Mouse (Mus musculus): ENCODE data around the gene Lmf1. TPM values are rescaled to one million over a fixed set of nuclear protein-coding genes. Genes with fewer than 3 reads are reported as not detected.

Gene Lmf1
- total RNA-seq, 2 experiments from 2014 or later, result 9.7 to 14.9 TPM

- peak; percentile 41 for TF ChIP-seq CTCF (IDR thresholded peaks at IDR 0.05)
- DNase-seq, result no peak
- intact Hi-C loops (cut with DNase I), result no loop called here
- Histone ChIP-seq H3K27ac (no peak overlapping the region), H3K4me3 (no peak overlapping the region)
Observed at GRCm38 (mm10) chr17:25590985-25591384, 12.1 kb downstream of the Lmf1 start.

- H3K27ac ChIP-seq, result peak overlapping the region; percentile 82
- peak; percentile 91 for DNase-seq
- TF ChIP-seq CTCF (IDR thresholded peaks at IDR 0.05), result no peak
- intact Hi-C loops (cut with DNase I), result no loop called here
- no peak overlapping the region for H3K4me3 ChIP-seq
Observed at GRCm38 (mm10) chr17:25592336-25592735, 13.5 kb downstream of the Lmf1 start.

GRCm38 (mm10) chr17:25593411-25594261 is 14.8 kb downstream of the Lmf1 start:
- H3K27ac ChIP-seq, result peak overlapping the region; percentile 82; the same call in 1 of the 2 replicates
- DNase-seq, result no peak
- no peak overlapping the region for H3K4me3 ChIP-seq
- intact Hi-C loops (cut with DNase I), result no loop called here
- TF ChIP-seq CTCF (IDR thresholded peaks at IDR 0.05), result no peak

GRCm38 (mm10) chr17:25595495-25595894 is 16.6 kb downstream of the Lmf1 start:
- Histone ChIP-seq H3K27ac (no peak overlapping the region), H3K4me3 (no peak overlapping the region)
- peak; percentile 50 for TF ChIP-seq CTCF (IDR thresholded peaks at IDR 0.05)
- intact Hi-C loops (cut with DNase I), result no loop called here
- peak; percentile 40 for DNase-seq

GRCm38 (mm10) chr17:25597537-25597936 is 18.7 kb downstream of the Lmf1 start:
- Histone ChIP-seq H3K4me3 (no peak overlapping the region), H3K27ac (no peak overlapping the region)
- DNase-seq, result no peak
- no peak for TF ChIP-seq CTCF (IDR thresholded peaks at IDR 0.05)
- intact Hi-C loops (cut with DNase I), result no loop called here

- Histone ChIP-seq H3K27ac (no peak overlapping the region), H3K4me3 (no peak overlapping the region)
- no peak for DNase-seq
- intact Hi-C loops (cut with DNase I), result no loop called here
- TF ChIP-seq CTCF (IDR thresholded peaks at IDR 0.05), result no peak
Observed at GRCm38 (mm10) chr17:25602366-25602765, 23.5 kb downstream of the Lmf1 start.

GRCm38 (mm10) chr17:25604234-25604633 is 25.3 kb downstream of the Lmf1 start:
- no peak for TF ChIP-seq CTCF (IDR thresholded peaks at IDR 0.05)
- Histone ChIP-seq H3K27ac (no peak overlapping the region), H3K4me3 (no peak overlapping the region)
- intact Hi-C loops (cut with DNase I), result no loop called here
- no peak for DNase-seq

GRCm38 (mm10) chr17:25608137-25608785 is 29.4 kb downstream of the Lmf1 start:
- no peak for DNase-seq
- intact Hi-C loops (cut with DNase I), result no loop called here
- Histone ChIP-seq H3K27ac (no peak overlapping the region), H3K4me3 (no peak overlapping the region)
- TF ChIP-seq CTCF (IDR thresholded peaks at IDR 0.05), result no peak

GRCm38 (mm10) chr17:25608821-25609505 is 30.1 kb downstream of the Lmf1 start:
- Histone ChIP-seq H3K27ac (no peak overlapping the region), H3K4me3 (no peak overlapping the region)
- no peak for TF ChIP-seq CTCF (IDR thresholded peaks at IDR 0.05)
- intact Hi-C loops (cut with DNase I), result no loop called here
- no peak for DNase-seq

GRCm38 (mm10) chr17:25609506-25609828 is 30.6 kb downstream of the Lmf1 start:
- intact Hi-C loops (cut with DNase I), result no loop called here
- no peak for DNase-seq
- H3K4me3 ChIP-seq, result no peak overlapping the region
- H3K27ac ChIP-seq, result no peak overlapping the region
- TF ChIP-seq CTCF (IDR thresholded peaks at IDR 0.05), result no peak

- intact Hi-C loops (cut with DNase I), result no loop called here
- Histone ChIP-seq H3K27ac (no peak overlapping the region), H3K4me3 (no peak overlapping the region)
- TF ChIP-seq CTCF (IDR thresholded peaks at IDR 0.05), result no peak
- no peak for DNase-seq
Observed at GRCm38 (mm10) chr17:25610151-25610550, 31.3 kb downstream of the Lmf1 start.

GRCm38 (mm10) chr17:25612537-25612936 is 33.7 kb downstream of the Lmf1 start:
- no peak overlapping the region for H3K27ac ChIP-seq
- no peak for TF ChIP-seq CTCF (IDR thresholded peaks at IDR 0.05)

GRCm38 (mm10) chr17:25613323-25613722 is 34.4 kb downstream of the Lmf1 start:
- intact Hi-C loops (cut with DNase I), result no loop called here
- TF ChIP-seq CTCF (IDR thresholded peaks at IDR 0.05), result no peak
- Histone ChIP-seq H3K27ac (no peak overlapping the region), H3K4me3 (no peak overlapping the region)
- no peak for DNase-seq

More at GRCm38 (mm10) chr17:25612537-25612936, 33.7 kb downstream of the Lmf1 start:
- intact Hi-C loops (cut with DNase I), result no loop called here
- H3K4me3 ChIP-seq, result no peak overlapping the region
- DNase-seq, result no peak

Data from gastrocnemius, adult 2 months (tissue).